Comparison of ENCODE assay signal across 8 mouse cellular contexts in the genomic region with DNA sequence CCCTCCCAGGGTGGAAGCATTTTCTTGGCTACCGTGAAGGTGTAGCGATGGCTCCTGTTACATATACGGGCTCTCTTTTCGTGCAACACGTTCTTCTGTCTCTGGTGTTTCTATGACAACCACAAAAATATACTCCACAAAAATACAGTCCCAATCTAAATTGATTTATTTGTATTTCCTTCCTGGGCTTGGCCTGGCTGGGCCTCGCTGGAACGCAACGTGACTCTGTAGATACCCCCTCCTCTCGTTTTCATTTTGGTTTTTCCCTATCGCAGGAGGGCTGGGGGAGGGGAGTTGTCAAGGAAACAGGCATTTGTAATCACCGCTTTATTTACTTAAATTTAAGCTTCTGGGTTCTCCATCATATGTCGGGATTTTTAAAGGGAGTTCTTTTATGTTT. TPM values are rescaled to one million over a fixed set of nuclear protein-coding genes. Genes with fewer than 3 reads are reported as not detected.
A peak's percentile ranks its signal among the peaks of the same experiment; 100 is the strongest.
DNase-seq lines count a peak whose midpoint lies in the region; ATAC-seq and TF ChIP-seq lines count a peak whose summit lies in the region.

No protein-coding gene starts in this region.

- H3K4me1 ChIP-seq in embryonic facial prominence, embryonic 13.5 days = peaks cover 21% of the 10 kb centered on the region
- H3K4me1 ChIP-seq in hindbrain, embryonic 10.5 days (replicated peaks) = peaks cover 27% of the 10 kb centered on the region
- no peaks in the 10 kb centered on the region for H3K4me1 ChIP-seq in lung, postnatal 0 days (ENCODE audit: insufficient read depth, low read depth, low read length)

- no peak for TF ChIP-seq CTCF in layer of hippocampus, adult 2 months (conservative IDR thresholded peaks at IDR 0.05)
- TF ChIP-seq CTCF in lung, postnatal 0 days (IDR thresholded peaks at IDR 0.05) = no peak

- peak overlapping the region; percentile 96 for H3K27ac ChIP-seq in embryonic facial prominence, embryonic 13.5 days
- H3K27ac ChIP-seq in hindbrain, embryonic 10.5 days = peak overlapping the region; percentile 97
- H3K27ac ChIP-seq in layer of hippocampus, adult 2 months = peak overlapping the region; percentile 95
- peak overlapping the region; percentile 60 for H3K27ac ChIP-seq in lung, postnatal 0 days (ENCODE audit: low read length)

- H3K36me3 ChIP-seq in embryonic facial prominence, embryonic 13.5 days = peaks cover 10% of the 10 kb centered on the region
- H3K36me3 ChIP-seq in hindbrain, embryonic 10.5 days = peaks cover 16% of the 10 kb centered on the region
- H3K36me3 ChIP-seq in lung, postnatal 0 days (ENCODE audit: insufficient read depth, low read length) = no peaks in the 10 kb centered on the region

- H3K9me3 ChIP-seq in embryonic facial prominence, embryonic 13.5 days = no peaks in the 10 kb centered on the region
- H3K9me3 ChIP-seq in hindbrain, embryonic 10.5 days = 0 out of 2 replicates have a peak, but pooled peaks cover 2% of the 10 kb centered on the region
- no peaks in the 10 kb centered on the region for H3K9me3 ChIP-seq in lung, postnatal 0 days (ENCODE audit: low read length)

- peak; percentile 31 to 40 for DNase-seq in CD8-positive naive resting alpha-beta T cell, adult 2 months (ENCODE audit: low read depth in 2 of 2, low spot score in 2 of 2)
- DNase-seq in Muller cell, postnatal 12 days (ENCODE audit: inconsistent ontology term) = peak; percentile 66
- peak; percentile 62 for DNase-seq in hindbrain, embryonic 10.5 days (ENCODE audit: low spot score)
- DNase-seq in layer of hippocampus, adult 2 months (ENCODE audit: low spot score in 2 of 2) = peak; percentile 57 to 72
- peak; percentile 76 for DNase-seq in lung, postnatal 0 days (ENCODE audit: low spot score)
- DNase-seq in right cerebral cortex, postnatal 14 days = peak; percentile 64
- no peak for DNase-seq in urinary bladder, adult 18-20 months (ENCODE audit: low spot score in 2 of 2)

- 0 out of 2 replicates have a peak, but pooled peaks have one; percentile 29 for ATAC-seq in embryonic facial prominence, embryonic 13.5 days (ENCODE audit: insufficient number of reproducible peaks, insufficient read depth, low FRiP score, low TSS enrichment, low read depth)
- ATAC-seq in lung, postnatal 0 days = peak; percentile 38

- no peaks in the 10 kb centered on the region for H3K27me3 ChIP-seq in embryonic facial prominence, embryonic 13.5 days
- H3K27me3 ChIP-seq in hindbrain, embryonic 10.5 days (ENCODE audit: insufficient read depth, poor library complexity, severe bottlenecking) = no peaks in the 10 kb centered on the region
- H3K27me3 ChIP-seq in lung, postnatal 0 days (replicated peaks; ENCODE audit: insufficient read depth, low read length) = no peaks in the 10 kb centered on the region

- no peak for TF ChIP-seq EP300 in lung, postnatal 0 days (IDR thresholded peaks at IDR 0.05)

- H3K4me2 ChIP-seq in embryonic facial prominence, embryonic 13.5 days = peak overlapping the region; percentile 85
- peak overlapping the region; percentile 91 for H3K4me2 ChIP-seq in lung, postnatal 0 days (replicated peaks; ENCODE audit: low read depth, low read length)

- peak overlapping the region; percentile 78 for H3K9ac ChIP-seq in embryonic facial prominence, embryonic 13.5 days
- H3K9ac ChIP-seq in lung, postnatal 0 days (replicated peaks; ENCODE audit: low read depth) = peak overlapping the region; percentile 41

- under 1% methylated on average over 12 of the region's 12 CpGs for WGBS in embryonic facial prominence, embryonic 13.5 days
- under 1% methylated on average over 12 of the region's 12 CpGs for WGBS in hindbrain, embryonic 10.5 days
- under 1% methylated on average over 12 of the region's 12 CpGs for WGBS in lung, postnatal 0 days

- H3K4me3 ChIP-seq in embryonic facial prominence, embryonic 13.5 days = peak overlapping the region; percentile 65
- H3K4me3 ChIP-seq in hindbrain, embryonic 10.5 days = peak overlapping the region; percentile 72
- H3K4me3 ChIP-seq in layer of hippocampus, adult 2 months = peak overlapping the region; percentile 87
- H3K4me3 ChIP-seq in lung, postnatal 0 days (ENCODE audit: low read depth, low read length) = peak overlapping the region; percentile 47

RNA-seq across cellular contexts. Expression of a gene that starts 1.2 kb away (rescaled TPM):
- 39.9 and 43.9 TPM in 2 replicates for polyA plus RNA-seq in embryonic facial prominence, embryonic 13.5 days (2015; fragmentation: Nextera tagmentation; extraction: Ambion mirVana)
- 44.4 and 47.0 TPM in 2 replicates for polyA plus RNA-seq in hindbrain, embryonic 10.5 days (2016; fragmentation: Nextera tagmentation; extraction: Ambion mirVana)
- 10 to 100 TPM; 62.2 to 66.9 TPM for total RNA-seq in layer of hippocampus, adult 2 months (2021)
- 58.2 and 66.2 TPM in 2 replicates for polyA plus RNA-seq in lung, postnatal 0 days (2015; fragmentation: Nextera tagmentation; extraction: Ambion mirVana)

Comparison
In these comparisons a context has a peak if more than half of its experiments do, and no peak if none do; other contexts are left out.
1. DNase-seq: peak in CD8-positive naive resting alpha-beta T cell, adult 2 months (2 of 2), Muller cell, postnatal 12 days (single experiment), hindbrain, embryonic 10.5 days (single experiment), layer of hippocampus, adult 2 months (2 of 2), lung, postnatal 0 days (single experiment) and right cerebral cortex, postnatal 14 days (single experiment); none in urinary bladder, adult 18-20 months (0 of 2).
2. Peak in every context shown above with its lines, with median percentiles within 50 percentile points of each other: H3K27ac ChIP-seq and H3K4me3 ChIP-seq.